Mouse (Mus musculus): ENCODE data around the gene Crtam.

DNA sequence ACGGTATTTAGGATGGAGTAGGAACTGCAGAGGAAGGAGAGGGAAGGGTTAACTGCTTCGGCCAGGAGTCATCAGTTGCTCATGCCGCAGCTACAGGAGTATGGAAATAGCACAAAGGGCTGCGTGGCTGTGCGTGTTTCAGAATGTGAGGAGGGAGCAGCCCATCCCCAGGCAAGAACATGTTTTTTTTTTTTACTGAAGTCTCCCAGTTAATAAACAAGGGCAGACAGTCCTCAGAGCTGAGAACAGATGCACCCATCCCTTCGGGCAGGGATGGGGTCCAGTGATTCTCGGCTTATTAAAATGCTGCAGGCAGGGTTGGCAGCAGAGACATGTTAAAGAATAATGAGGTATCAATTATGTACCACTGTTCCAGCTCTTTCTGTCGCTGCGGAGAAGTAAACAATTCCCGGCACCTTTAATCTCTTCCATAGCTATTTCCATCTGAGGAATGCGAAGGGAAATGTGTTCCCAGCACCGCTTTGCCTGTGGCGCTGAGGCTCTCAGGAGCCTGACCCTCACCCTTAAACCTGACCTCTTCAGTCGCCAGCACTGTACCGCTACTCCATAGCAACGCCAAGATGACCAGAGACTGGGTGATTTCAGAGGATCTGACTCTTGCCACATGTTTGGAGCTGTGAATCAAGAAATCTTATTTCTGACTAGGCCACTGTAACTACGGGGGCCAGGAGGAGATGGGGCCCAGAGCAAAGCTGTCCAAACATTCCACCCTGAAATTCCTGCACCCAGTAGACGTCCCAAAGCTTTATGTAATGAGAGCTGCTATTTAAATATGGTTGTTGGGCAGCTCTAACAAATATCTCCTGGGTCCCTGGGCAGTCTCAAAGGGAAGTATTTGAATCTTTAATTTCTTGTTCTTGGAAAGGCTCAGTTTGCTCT, 27.4 kb upstream of the Crtam start:
- no peak for TF ChIP-seq CHD2 (IDR thresholded peaks at IDR 0.05; ENCODE audit: low read depth, low read length)
- TF ChIP-seq ZNF384 (IDR thresholded peaks at IDR 0.05; ENCODE audit: low read depth, low read length), result no peak
- no peak for TF ChIP-seq MAFK (IDR thresholded peaks at IDR 0.05; ENCODE audit: insufficient read depth, low read depth, low read length)
- TF ChIP-seq HCFC1 (IDR thresholded peaks at IDR 0.05; ENCODE audit: borderline replicate concordance, insufficient read depth, low read length), result no peak

Data from ES-E14 (cell line).